Mouse (Mus musculus): ENCODE data around the gene Cd6.

Cd6 gene

GRCm38 (mm10) chr19:10803751-10804150 is 26.1 kb downstream of the Cd6 start:
- no peak for DNase-seq (ENCODE audit: extremely low spot score, low spot score)

- no peak for DNase-seq (ENCODE audit: extremely low spot score, low spot score)
Measured at GRCm38 (mm10) chr19:10801906-10802305, 28.0 kb downstream of the Cd6 start.

- DNase-seq (ENCODE audit: extremely low spot score, low spot score): no peak
Measured at GRCm38 (mm10) chr19:10801070-10801469, 28.8 kb downstream of the Cd6 start.

GRCm38 (mm10) chr19:10799155-10799554 is 30.7 kb downstream of the Cd6 start:
- DNase-seq (ENCODE audit: extremely low spot score, low spot score): no peak

GRCm38 (mm10) chr19:10798576-10798975 is 31.3 kb downstream of the Cd6 start:
- DNase-seq (ENCODE audit: extremely low spot score, low spot score): no peak

GRCm38 (mm10) chr19:10794916-10795315 is 34.9 kb downstream of the Cd6 start:
- DNase-seq (ENCODE audit: extremely low spot score, low spot score): no peak

GRCm38 (mm10) chr19:10793044-10793443 is 36.8 kb downstream of the Cd6 start:
- DNase-seq (ENCODE audit: extremely low spot score, low spot score): no peak

DNA sequence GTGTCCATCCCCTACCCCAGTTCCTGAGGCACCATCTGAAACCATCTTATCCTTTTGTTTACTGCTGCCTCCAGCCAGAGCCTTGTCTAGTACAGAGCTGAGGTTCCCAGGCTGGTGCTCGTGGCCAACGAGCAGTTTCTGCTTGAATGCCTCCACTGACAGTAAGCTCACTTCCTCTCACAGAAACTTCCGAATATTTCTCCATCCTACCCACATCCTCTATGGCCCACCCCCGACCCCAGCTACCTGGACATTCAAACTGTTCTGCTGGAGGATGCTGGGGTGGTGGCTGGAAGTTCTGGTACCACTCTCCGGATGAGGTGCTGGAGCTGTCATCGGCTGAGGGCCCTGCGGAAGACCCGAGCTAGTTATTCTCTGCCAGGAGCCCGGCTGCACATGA is 39.5 kb downstream of the Cd6 start:
- DNase-seq (ENCODE audit: extremely low spot score, low spot score): no peak

DNA sequence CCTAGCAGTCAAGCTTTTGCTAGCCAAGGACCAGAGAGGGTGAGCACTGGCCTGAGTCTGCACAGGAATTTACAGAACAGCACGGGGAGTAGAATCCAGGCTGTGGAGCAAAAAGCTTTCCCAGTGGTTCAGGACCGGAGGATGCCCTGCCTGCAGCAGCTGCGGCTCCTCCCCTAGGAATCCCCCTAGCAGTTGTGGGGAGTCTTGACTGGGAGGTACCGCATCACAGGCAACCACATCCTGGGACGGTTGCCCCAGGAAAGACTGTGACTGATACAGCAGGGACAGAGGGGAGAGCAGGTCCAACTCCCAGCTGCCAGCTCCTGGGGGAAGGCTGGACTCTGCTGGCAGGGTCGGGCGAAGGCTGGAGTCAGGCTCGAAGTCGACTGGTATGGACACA is 41.6 kb downstream of the Cd6 start:
- DNase-seq (ENCODE audit: extremely low spot score, low spot score): no peak

GRCm38 (mm10) chr19:10787406-10787805 is 42.5 kb downstream of the Cd6 start:
- no peak for DNase-seq (ENCODE audit: extremely low spot score, low spot score)

DNA sequence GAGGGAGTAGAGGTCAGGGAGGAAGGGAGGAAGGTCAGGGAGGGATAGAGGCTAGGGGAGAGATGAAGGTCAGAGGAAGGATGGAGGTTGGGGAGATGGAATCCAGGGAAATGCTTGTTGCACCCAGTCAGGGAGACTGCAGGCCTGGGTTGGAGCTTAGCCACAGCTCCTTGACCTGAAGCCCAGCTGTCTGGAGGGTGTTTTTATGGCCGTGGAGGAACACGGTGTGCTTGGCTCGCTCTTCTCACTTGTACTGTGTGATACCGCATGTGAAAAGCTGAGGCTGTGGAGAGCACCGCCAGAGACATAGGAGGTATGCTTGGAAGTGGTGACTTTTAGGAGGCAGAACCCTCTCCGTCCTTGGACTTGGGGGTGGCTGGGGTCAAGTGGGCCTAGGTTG is 43.1 kb downstream of the Cd6 start:
- DNase-seq (ENCODE audit: extremely low spot score, low spot score): no peak

GRCm38 (mm10) chr19:10784796-10785459 is 44.9 kb downstream of the Cd6 start:
- DNase-seq (ENCODE audit: extremely low spot score, low spot score): no peak

GRCm38 (mm10) chr19:10784061-10784460 is 45.8 kb downstream of the Cd6 start:
- DNase-seq (ENCODE audit: extremely low spot score, low spot score): no peak

GRCm38 (mm10) chr19:10783168-10783567 is 46.7 kb downstream of the Cd6 start:
- no peak for DNase-seq (ENCODE audit: extremely low spot score, low spot score)

- DNase-seq (ENCODE audit: extremely low spot score, low spot score): no peak
Measured at GRCm38 (mm10) chr19:10781641-10782040, 48.2 kb downstream of the Cd6 start.

GRCm38 (mm10) chr19:10776906-10777305 is 53.0 kb downstream of the Cd6 start:
- no peak for DNase-seq (ENCODE audit: extremely low spot score, low spot score)

- no peak for DNase-seq (ENCODE audit: extremely low spot score, low spot score)
Measured at GRCm38 (mm10) chr19:10774141-10774540, 55.7 kb downstream of the Cd6 start.

DNA sequence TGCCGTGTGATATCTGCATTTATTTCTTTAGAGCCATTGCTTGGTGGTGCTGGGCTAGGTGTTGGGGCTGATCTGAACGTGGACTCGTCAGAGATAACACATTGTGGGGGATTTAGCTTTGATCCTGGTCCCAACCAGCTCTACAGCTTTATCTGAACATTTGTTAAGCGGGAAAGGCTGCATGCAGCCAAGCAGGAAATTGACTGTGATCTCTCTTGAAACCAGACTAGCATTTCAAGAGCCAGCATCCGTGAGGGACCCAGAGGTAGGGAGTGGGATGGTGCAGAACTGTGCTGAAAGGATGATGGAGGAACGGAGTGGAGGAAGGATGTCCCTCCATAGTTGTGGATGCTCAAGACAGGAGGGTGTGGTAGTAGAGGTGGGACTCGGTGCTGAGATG is 56.5 kb downstream of the Cd6 start:
- DNase-seq (ENCODE audit: extremely low spot score, low spot score): no peak

GRCm38 (mm10) chr19:10772866-10773265 is 57.0 kb downstream of the Cd6 start:
- no peak for DNase-seq (ENCODE audit: extremely low spot score, low spot score)

DNA sequence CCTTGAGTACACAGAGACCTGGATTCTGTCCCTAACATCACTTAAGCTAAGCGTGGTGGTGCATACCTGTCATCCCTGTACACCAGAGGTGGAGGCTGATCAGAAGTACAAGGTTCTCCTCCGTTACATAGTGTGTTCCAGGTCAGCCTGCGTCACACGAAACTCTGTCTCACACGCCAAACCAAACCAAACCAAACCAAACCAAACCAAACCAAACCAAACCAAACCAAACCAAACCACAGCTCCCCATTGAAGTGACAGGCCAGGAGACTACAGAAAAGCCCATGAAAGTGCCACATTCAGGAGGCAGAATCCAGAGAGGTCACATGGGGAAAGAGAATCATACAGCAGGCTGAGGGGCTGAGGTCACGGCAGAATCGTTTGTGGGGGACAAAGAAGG is 57.9 kb downstream of the Cd6 start:
- DNase-seq (ENCODE audit: extremely low spot score, low spot score): no peak

DNA sequence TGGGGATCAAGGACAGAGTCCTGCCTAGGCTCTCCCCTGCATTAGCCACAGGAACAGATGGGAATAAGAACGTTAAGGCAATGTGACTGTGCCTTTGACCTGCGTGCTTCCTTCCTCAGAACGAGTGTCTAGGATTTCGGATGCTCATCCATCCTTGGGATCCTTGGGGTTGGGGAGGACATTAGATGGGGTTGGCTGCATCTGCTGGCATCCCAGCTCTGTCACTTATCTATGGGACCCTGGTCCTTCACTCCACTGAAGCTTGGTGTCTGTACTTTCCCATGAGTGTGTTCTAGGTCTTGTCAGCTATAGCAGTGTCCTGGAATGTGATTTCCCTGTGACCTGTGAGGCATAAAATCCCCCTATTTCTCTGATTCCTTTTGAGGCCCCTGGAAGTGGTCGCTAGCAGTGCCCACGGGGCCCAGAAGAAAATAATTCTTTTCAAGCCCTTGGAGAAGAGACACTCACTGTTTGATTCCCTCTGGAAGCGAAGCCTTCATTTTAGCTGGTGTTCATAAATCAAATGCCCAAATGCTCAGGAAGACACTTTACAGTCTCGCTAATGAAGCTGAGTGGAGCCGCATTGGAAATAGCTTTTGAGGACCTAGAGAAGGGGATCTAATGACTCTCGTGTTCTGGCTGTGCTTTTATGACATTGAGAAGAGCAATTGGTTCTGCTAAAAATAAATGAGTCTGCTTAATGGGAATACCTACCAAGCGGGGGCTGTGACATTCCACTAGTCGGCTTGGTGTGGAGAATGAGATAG is 60.2 kb downstream of the Cd6 start:
- DNase-seq (ENCODE audit: extremely low spot score, low spot score): no peak

GRCm38 (mm10) chr19:10768694-10769428 is 61.0 kb downstream of the Cd6 start:
- DNase-seq (ENCODE audit: extremely low spot score, low spot score): no peak
